Mouse (Mus musculus) lung, postnatal 0 days (tissue): ENCODE measurements around the gene Hspa1a.

Experiments used
- CTCF ChIP-seq: IDR thresholded peaks from 2 replicates; pipeline ENCODE4 v1.5.1; 2016; ENCODE audit warnings: antibody characterized with exemption, mild to moderate bottlenecking
- EP300 ChIP-seq: IDR thresholded peaks from 2 replicates; pipeline ENCODE4 v1.6.1; 2016; ENCODE audit warnings: antibody characterized with exemption, mild to moderate bottlenecking, control low read depth

- TF ChIP-seq EP300 (no peak), CTCF (no peak)
Measured at GRCm38 (mm10) chr17:34979631-34980030, 7.7 kb upstream of the Hspa1a start.
